Mouse (Mus musculus) inflammation-experienced regulatory T-cells, adult 6 months (primary cell): Measurements from ENCODE around the gene Rsad2. TPM values are rescaled to one million over a fixed set of nuclear protein-coding genes. Genes with fewer than 3 reads are reported as not detected.

ENCODE experiments used
- ATAC-seq: one replicate; pipeline ENCODE4 v1.8.0; 2017
- polyA plus RNA-seq, 3 experiments: library from polyadenylated mRNA; unstranded; fragments of 100-300 nt; shearing (Covaris generic); gene quantifications; one replicate each; pipeline ENCODE4 v1.2.1; 2017

Rsad2 gene
- polyA plus RNA-seq, 3 experiments from 2014 or later = 2.8 to 4.0 (median 3.0) TPM

- peak; percentile 51 for ATAC-seq
Measured at GRCm38 (mm10) chr12:26401254-26401653, 55.0 kb downstream of the Rsad2 start.

GRCm38 (mm10) chr12:26400762-26401161 lies 55.5 kb downstream of the Rsad2 start:
- ATAC-seq = no peak

GRCm38 (mm10) chr12:26399391-26399790 lies 56.9 kb downstream of the Rsad2 start:
- ATAC-seq = no peak

- no peak for ATAC-seq
Measured at GRCm38 (mm10) chr12:26398597-26398996, 57.7 kb downstream of the Rsad2 start.

GRCm38 (mm10) chr12:26394485-26395470 lies 61.5 kb downstream of the Rsad2 start:
- ATAC-seq = no peak

GRCm38 (mm10) chr12:26393291-26393690 lies 63.0 kb downstream of the Rsad2 start:
- no peak for ATAC-seq

Other genes starting within 250 kb of the Rsad2 start
- gene Rnf144a, start 41.2 kb downstream of the Rsad2 start, polyA plus RNA-seq = 1 to 10 TPM; 1.3 to 4.6 (median 3.6) TPM
- 10 to 100 TPM in 1 of 3 experiments, 1 to 10 TPM in 2; 4.2 to 13.0 (median 4.4) TPM for gene Cmpk2, start 12.8 kb upstream of the Rsad2 start, polyA plus RNA-seq